ENCODE assay signal across 21 mouse cellular contexts in genomic region chr5:63824599-63825350, GRCm38 (mm10). TPM values are rescaled to one million over a fixed set of nuclear protein-coding genes. Genes with fewer than 3 reads are reported as not detected.
A peak's percentile ranks its signal among the peaks of the same experiment; 100 is the strongest.
DNase-seq lines count a peak whose midpoint lies in the region; ATAC-seq and TF ChIP-seq lines count a peak whose summit lies in the region.
"Had no signal": no experiment of that assay in that cellular context is flagged by ENCODE, and none has a peak within 500 bp of the region (broad histone marks: within the 10 kb centered on the region; RNA-seq: fewer than 3 reads in every experiment).

No protein-coding gene starts in this region.

- no peak for ATAC-seq in kidney, embryonic 16.5 days (ENCODE audit: low FRiP score, low TSS enrichment)
- ATAC-seq in lung, embryonic 16.5 days (ENCODE audit: low read depth), result no peak
- ATAC-seq in stomach, embryonic 14.5 days (ENCODE audit: insufficient number of reproducible peaks, insufficient read depth, low FRiP score, low read depth), result no peak
- ATAC-seq in hindbrain, postnatal 0 days, result no peak
- ATAC-seq: forebrain, embryonic 16.5 days; midbrain, embryonic 13.5 days; Patski had no signal

- no peak overlapping the region for H3K4me2 ChIP-seq in kidney, embryonic 16.5 days (replicated peaks; ENCODE audit: low read depth, low read length)
- H3K4me2 ChIP-seq in lung, embryonic 16.5 days (ENCODE audit: low read depth, low read length), result 0 out of 2 replicates have a peak overlapping the region, but pooled peaks have one; percentile 7
- no peak overlapping the region for H3K4me2 ChIP-seq in stomach, embryonic 14.5 days (replicated peaks; ENCODE audit: low read depth, low read length)
- H3K4me2 ChIP-seq in hindbrain, postnatal 0 days (ENCODE audit: low read depth, low read length), result no peak overlapping the region
- H3K4me2 ChIP-seq: hindbrain, embryonic 13.5 days; midbrain, embryonic 13.5 days had no signal

- 0 out of 2 replicates have a peak overlapping the region, but pooled peaks have one; percentile 15 for H3K27ac ChIP-seq in kidney, embryonic 16.5 days (ENCODE audit: low read length)
- peak overlapping the region; percentile 52; the same call in 1 of the 2 replicates for H3K27ac ChIP-seq in lung, embryonic 16.5 days (ENCODE audit: low read length)
- H3K27ac ChIP-seq in stomach, embryonic 14.5 days (ENCODE audit: low read length), result peak overlapping the region; percentile 12; the same call in 1 of the 2 replicates
- no peak overlapping the region for H3K27ac ChIP-seq in hindbrain, postnatal 0 days
- no peak overlapping the region for H3K27ac ChIP-seq in embryonic facial prominence, embryonic 10.5 days (replicated peaks)
- H3K27ac ChIP-seq: forebrain, embryonic 10.5 days; heart, adult 2 months; hindbrain, embryonic 13.5 days; left cerebral cortex, adult 2 months; midbrain, embryonic 13.5 days had no signal

- TF ChIP-seq CTCF in hindbrain, postnatal 0 days (IDR thresholded peaks at IDR 0.05; ENCODE audit: low read depth), result no peak

- 89% methylated on average over 8 of the region's 8 CpGs for WGBS in kidney, embryonic 16.5 days
- WGBS in lung, embryonic 16.5 days, result 69% methylated on average over 8 of the region's 8 CpGs
- 84% methylated on average over 8 of the region's 8 CpGs for WGBS in stomach, embryonic 14.5 days
- 88% methylated on average over 8 of the region's 8 CpGs for WGBS in hindbrain, postnatal 0 days
- 83% methylated on average over 8 of the region's 8 CpGs for WGBS in embryonic facial prominence, embryonic 10.5 days

- H3K4me3 ChIP-seq in kidney, embryonic 16.5 days (ENCODE audit: low read length), result no peak overlapping the region
- no peak overlapping the region for H3K4me3 ChIP-seq in lung, embryonic 16.5 days (ENCODE audit: low read length)
- no peak overlapping the region for H3K4me3 ChIP-seq in stomach, embryonic 14.5 days (ENCODE audit: low read depth, low read length)
- no peak overlapping the region for H3K4me3 ChIP-seq in hindbrain, postnatal 0 days (ENCODE audit: low read length)
- H3K4me3 ChIP-seq in embryonic facial prominence, embryonic 10.5 days, result no peak overlapping the region
- H3K4me3 ChIP-seq: forebrain, embryonic 10.5 days; heart, adult 2 months; hindbrain, embryonic 13.5 days; left cerebral cortex, adult 2 months; megakaryocyte, embryonic 14.5 days; midbrain, embryonic 13.5 days had no signal

- H3K9ac ChIP-seq in kidney, embryonic 16.5 days (replicated peaks; ENCODE audit: low read length), result no peak overlapping the region
- no peak overlapping the region for H3K9ac ChIP-seq in lung, embryonic 16.5 days (ENCODE audit: low read length)
- no peak overlapping the region for H3K9ac ChIP-seq in stomach, embryonic 14.5 days (replicated peaks; ENCODE audit: low read depth, low read length)
- no peak overlapping the region for H3K9ac ChIP-seq in hindbrain, postnatal 0 days (replicated peaks; ENCODE audit: low read length)
- H3K9ac ChIP-seq: hindbrain, embryonic 13.5 days; midbrain, embryonic 13.5 days had no signal

- peaks cover 42% of the 10 kb centered on the region for H3K4me1 ChIP-seq in kidney, embryonic 16.5 days (ENCODE audit: insufficient read depth, low read length)
- peaks cover 31% of the 10 kb centered on the region for H3K4me1 ChIP-seq in lung, embryonic 16.5 days (replicated peaks; ENCODE audit: control insufficient read depth, insufficient read depth, low read length)
- peaks cover 14% of the 10 kb centered on the region; the same call in 1 of the 2 replicates for H3K4me1 ChIP-seq in stomach, embryonic 14.5 days (ENCODE audit: control insufficient read depth, insufficient read depth, low read length)
- H3K4me1 ChIP-seq in hindbrain, postnatal 0 days (ENCODE audit: insufficient read depth, low read length), result no peaks in the 10 kb centered on the region
- peaks cover 24% of the 10 kb centered on the region for H3K4me1 ChIP-seq in embryonic facial prominence, embryonic 10.5 days
- H3K4me1 ChIP-seq: hindbrain, embryonic 13.5 days; megakaryocyte, embryonic 14.5 days; midbrain, embryonic 13.5 days had no signal

- no peak for DNase-seq in kidney, adult 11 months
- DNase-seq in lung, postnatal 25 days (ENCODE audit: low spot score), result no peak
- no peak for DNase-seq in hindbrain, postnatal 0 days (ENCODE audit: low spot score)
- no peak for DNase-seq in embryonic facial prominence, embryonic 10.5 days (ENCODE audit: low spot score)
- DNase-seq: adrenal gland, postnatal 36 days; B cell, adult 2 months; cerebellum, adult 9-10 months; gastrocnemius, postnatal 14 days; heart, adult 2 months had no signal

- no peaks in the 10 kb centered on the region for H3K27me3 ChIP-seq in kidney, embryonic 16.5 days (ENCODE audit: insufficient read depth, low read length)
- H3K27me3 ChIP-seq in lung, embryonic 16.5 days (ENCODE audit: control insufficient read depth, insufficient read depth, low read depth, low read length), result no peaks in the 10 kb centered on the region
- no peaks in the 10 kb centered on the region for H3K27me3 ChIP-seq in stomach, embryonic 14.5 days (ENCODE audit: control insufficient read depth, insufficient read depth, low read length)
- no peaks in the 10 kb centered on the region for H3K27me3 ChIP-seq in hindbrain, postnatal 0 days (ENCODE audit: insufficient read depth, low read length)
- no peaks in the 10 kb centered on the region for H3K27me3 ChIP-seq in embryonic facial prominence, embryonic 10.5 days (replicated peaks; ENCODE audit: low read depth, poor library complexity, severe bottlenecking)
- H3K27me3 ChIP-seq: CH12.LX; hindbrain, embryonic 13.5 days; megakaryocyte, embryonic 14.5 days; midbrain, embryonic 13.5 days; Patski had no signal

- H3K36me3 ChIP-seq in kidney, embryonic 16.5 days (ENCODE audit: insufficient read depth, low read length), result no peaks in the 10 kb centered on the region
- H3K36me3 ChIP-seq in lung, embryonic 16.5 days (ENCODE audit: control insufficient read depth, insufficient read depth, low read length), result no peaks in the 10 kb centered on the region
- H3K36me3 ChIP-seq in stomach, embryonic 14.5 days (ENCODE audit: control insufficient read depth, insufficient read depth, low read length), result no peaks in the 10 kb centered on the region
- H3K36me3 ChIP-seq in hindbrain, postnatal 0 days (ENCODE audit: insufficient read depth, low read length), result no peaks in the 10 kb centered on the region
- H3K36me3 ChIP-seq in embryonic facial prominence, embryonic 10.5 days (replicated peaks), result no peaks in the 10 kb centered on the region
- H3K36me3 ChIP-seq: forebrain, embryonic 10.5 days; G1E; hindbrain, embryonic 13.5 days; midbrain, embryonic 13.5 days had no signal

- H3K9me3 ChIP-seq in kidney, embryonic 16.5 days (ENCODE audit: low read length), result no peaks in the 10 kb centered on the region
- no peaks in the 10 kb centered on the region for H3K9me3 ChIP-seq in lung, embryonic 16.5 days (ENCODE audit: control insufficient read depth, low read length)
- no peaks in the 10 kb centered on the region for H3K9me3 ChIP-seq in stomach, embryonic 14.5 days (ENCODE audit: control insufficient read depth, low read depth, low read length)
- no peaks in the 10 kb centered on the region for H3K9me3 ChIP-seq in hindbrain, postnatal 0 days (ENCODE audit: low read length)
- no peaks in the 10 kb centered on the region for H3K9me3 ChIP-seq in embryonic facial prominence, embryonic 10.5 days
- H3K9me3 ChIP-seq: forebrain, embryonic 10.5 days; hindbrain, embryonic 13.5 days; megakaryocyte, embryonic 14.5 days; midbrain, embryonic 13.5 days had no signal

RNA-seq across cellular contexts. Expression of gene 0610040J01Rik, which starts 12.6 kb away (rescaled TPM):
- polyA plus RNA-seq in kidney, embryonic 16.5 days (2015; fragmentation: Nextera tagmentation; extraction: Ambion mirVana), result 63.1 and 66.3 TPM in 2 replicates
- polyA plus RNA-seq in lung, embryonic 16.5 days (2015; fragmentation: Nextera tagmentation; extraction: Ambion mirVana), result 26.7 and 27.7 TPM in 2 replicates
- polyA plus RNA-seq in stomach, embryonic 14.5 days (2014; fragmentation: Nextera tagmentation; extraction: Ambion mirVana), result 28.0 and 28.7 TPM in 2 replicates
- 7.5 TPM in 2 replicates for total RNA-seq in hindbrain, postnatal 0 days (2014; rRNA removed)
- 4.8 and 5.3 TPM in 2 replicates for polyA plus RNA-seq in hindbrain, postnatal 0 days (2015; fragmentation: Nextera tagmentation; extraction: Ambion mirVana)
- polyA plus RNA-seq in embryonic facial prominence, embryonic 10.5 days (2016; fragmentation: Nextera tagmentation; extraction: Ambion mirVana), result 3.3 and 4.5 TPM in 2 replicates
- total RNA-seq: CH12.LX, G1E had no signal
- polyA plus RNA-seq: G1E had no signal

Comparison
In these comparisons a context has a peak if more than half of its experiments do, and no peak if none do; other contexts are left out.
1. H3K27ac ChIP-seq: peak in kidney, embryonic 16.5 days (single experiment), lung, embryonic 16.5 days (single experiment) and stomach, embryonic 14.5 days (single experiment); none in hindbrain, postnatal 0 days (single experiment) and embryonic facial prominence, embryonic 10.5 days (single experiment).